In genomic region chr8:57966676-57967075, GRCm38 (mm10) we compare ENCODE assay signal across 10 mouse cellular contexts.
DNase-seq lines count a peak whose midpoint lies in the region; ATAC-seq and TF ChIP-seq lines count a peak whose summit lies in the region.
"Had no signal": no experiment of that assay in that cellular context is flagged by ENCODE, and none has a peak within 500 bp of the region (broad histone marks: within the 10 kb centered on the region; RNA-seq: fewer than 3 reads in every experiment).

No protein-coding gene starts in this region.

- DNase-seq in cerebellum, adult 8-10 months, result peak; percentile 20
- DNase-seq in cerebellum, adult 11-12 months, result no peak
- DNase-seq in layer of hippocampus, adult 2 months (ENCODE audit: low spot score in 2 of 2), result peak in 1 of 2 experiments; percentile 14
- no peak for DNase-seq in layer of hippocampus, adult 18-20 months (ENCODE audit: low spot score in 2 of 2)
- peak; percentile 22 for DNase-seq in A20 (ENCODE audit: low read depth, low spot score)
- peak; percentile 40 for DNase-seq in embryonic facial prominence, embryonic 10.5 days (ENCODE audit: low spot score)
- no peak for DNase-seq in spleen, adult 18-20 months
- DNase-seq: cerebellum, adult 11 months; heart, adult 18-20 months had no signal

- no peaks in the 10 kb centered on the region for H3K36me3 ChIP-seq in embryonic facial prominence, embryonic 10.5 days (replicated peaks)

- ATAC-seq in activated CD4-positive, CD25-positive, alpha-beta regulatory T cell, adult 4 months, result no peak

- 22% methylated on average over 6 of the region's 6 CpGs for WGBS in embryonic facial prominence, embryonic 10.5 days

- TF ChIP-seq CTCF in layer of hippocampus, adult 2 months (conservative IDR thresholded peaks at IDR 0.05), result peak; percentile 80

- no peak overlapping the region for H3K4me3 ChIP-seq in layer of hippocampus, adult 2 months
- H3K4me3 ChIP-seq in embryonic facial prominence, embryonic 10.5 days, result no peak overlapping the region

- H3K27me3 ChIP-seq in embryonic facial prominence, embryonic 10.5 days (replicated peaks; ENCODE audit: low read depth, poor library complexity, severe bottlenecking), result no peaks in the 10 kb centered on the region

- H3K4me1 ChIP-seq in embryonic facial prominence, embryonic 10.5 days, result peaks cover 12% of the 10 kb centered on the region

- no peaks in the 10 kb centered on the region for H3K9me3 ChIP-seq in embryonic facial prominence, embryonic 10.5 days

- no peak overlapping the region for H3K27ac ChIP-seq in layer of hippocampus, adult 2 months
- no peak overlapping the region for H3K27ac ChIP-seq in embryonic facial prominence, embryonic 10.5 days (replicated peaks)

Comparison
In these comparisons a context has a peak if more than half of its experiments do, and no peak if none do; other contexts are left out.
1. DNase-seq: peak in cerebellum, adult 8-10 months (single experiment), A20 (single experiment) and embryonic facial prominence, embryonic 10.5 days (single experiment); none in cerebellum, adult 11-12 months (single experiment), layer of hippocampus, adult 18-20 months (0 of 2) and spleen, adult 18-20 months (0 of 2).